Mouse (Mus musculus) heart, embryonic 12.5 days (tissue): ENCODE results near the gene Hoxc12. TPM values are rescaled to one million over a fixed set of nuclear protein-coding genes. Genes with fewer than 3 reads are reported as not detected.

Source experiments
- ATAC-seq: fragments of 200-750 bp; cut with Nextera tagmentation; 2 replicates; pipeline ENCODE4 v1.8.0; 2017; ENCODE audit warnings: moderate TSS enrichment, moderate library complexity; ENCODE audit not compliant: insufficient number of reproducible peaks, low FRiP score
- H3K27ac ChIP-seq: fragments of 300-500 bp; sonication (generic); 2 replicates; pipeline ENCODE4 v1.5.1; 2016; ENCODE audit warnings: mild to moderate bottlenecking, moderate library complexity; ENCODE audit not compliant: poor library complexity, severe bottlenecking
- H3K27me3 ChIP-seq: fragments of 300-500 bp; sonication (generic); replicated peaks from 2 replicates; pipeline ENCODE4 v1.6.1; 2016; ENCODE audit warnings: mild to moderate bottlenecking, moderate library complexity
- H3K36me3 ChIP-seq: fragments of 300-500 bp; sonication (generic); 2 replicates; pipeline ENCODE4 v1.6.1; 2016; ENCODE audit warnings: mild to moderate bottlenecking, moderate library complexity
- H3K4me1 ChIP-seq: fragments of 300-500 bp; sonication (generic); replicated peaks from 2 replicates; pipeline ENCODE4 v1.6.1; 2016; ENCODE audit warnings: mild to moderate bottlenecking
- H3K4me2 ChIP-seq: fragments of 300-500 bp; sonication (generic); 2 replicates; pipeline ENCODE4 v1.6.1; 2016; ENCODE audit warnings: mild to moderate bottlenecking, moderate library complexity
- H3K4me3 ChIP-seq: fragments of 300-500 bp; sonication (generic); 2 replicates; pipeline ENCODE4 v1.5.1; 2016; ENCODE audit warnings: mild to moderate bottlenecking
- H3K9ac ChIP-seq: fragments of 300-500 bp; sonication (generic); 2 replicates; pipeline ENCODE4 v1.6.1; 2016; ENCODE audit warnings: mild to moderate bottlenecking, moderate library complexity
- H3K9me3 ChIP-seq: fragments of 300-500 bp; sonication (generic); replicated peaks from 2 replicates; pipeline ENCODE4 v1.6.1; 2016; ENCODE audit warnings: mild to moderate bottlenecking, moderate library complexity
- WGBS: fragments of 180-500 bp; shearing (Covaris S2); methylation state at CpG from one replicate; pipeline ENCODE4 v1.1.7; 2016; 5-methylcytosine and 5-hydroxymethylcytosine counted together
- polyA plus RNA-seq: library from polyadenylated mRNA; unstranded; fragments of >200 nt; fragmentation: Nextera tagmentation; extraction: Ambion mirVana; gene quantifications from 2 replicates; pipeline ENCODE4 v1.2.1, GENCODE M21; 2016

Gene Hoxc12
- not detected in 2 replicates for polyA plus RNA-seq

DNA sequence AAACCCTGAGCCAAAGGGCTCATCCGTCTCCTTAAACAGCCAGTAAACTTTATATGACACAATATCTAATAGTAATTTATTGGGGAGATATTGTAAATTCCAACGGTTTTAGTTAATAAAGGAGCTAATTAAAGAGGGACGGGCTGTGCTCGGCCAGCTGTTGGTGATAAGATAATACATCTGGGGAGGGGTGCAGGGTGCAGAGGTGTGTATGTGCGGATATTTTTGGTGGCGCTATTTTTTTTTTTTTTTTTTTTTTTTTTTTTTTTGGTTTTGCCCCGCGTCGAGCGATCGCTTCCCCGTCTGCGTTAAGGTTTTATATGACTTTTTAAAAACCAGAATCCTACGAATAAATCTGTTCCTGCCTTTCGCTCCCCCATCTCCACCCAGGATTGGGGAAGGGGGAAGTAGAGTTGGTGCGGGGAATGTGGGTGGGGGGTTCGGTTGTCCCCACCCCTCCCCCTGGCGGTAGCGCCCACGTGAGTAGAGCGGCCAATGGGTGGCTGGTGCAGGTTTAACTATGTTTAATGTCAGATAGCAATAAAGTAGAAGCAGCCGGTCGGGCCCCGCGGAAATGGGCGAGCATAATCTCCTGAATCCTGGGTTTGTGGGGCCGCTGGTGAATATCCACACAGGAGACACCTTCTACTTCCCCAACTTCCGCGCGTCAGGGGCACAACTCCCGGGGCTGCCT is at the start of gene Hoxc12:
Hoxc12 (plus strand) TSS at position 479 of the 694 bp plus-strand sequence.
- no peak within 1 kb of the TSS for H3K4me2 ChIP-seq
- no peaks in the 10 kb centered on the region for H3K9me3 ChIP-seq
- WGBS = 1% methylated on average over 31 of the region's 31 CpGs
- no peaks in the 10 kb centered on the region for H3K36me3 ChIP-seq
- peaks cover 99% of the 10 kb centered on the region for H3K27me3 ChIP-seq
- H3K4me3 ChIP-seq = no peak within 1 kb of the TSS; the same call in 1 of the 2 replicates
- no peak for ATAC-seq
- 0 out of 2 replicates have a peak, but pooled peaks cover 5% of the 10 kb centered on the region for H3K4me1 ChIP-seq
- H3K27ac ChIP-seq = no peak within 1 kb of the TSS
- H3K9ac ChIP-seq = no peak within 1 kb of the TSS

DNA sequence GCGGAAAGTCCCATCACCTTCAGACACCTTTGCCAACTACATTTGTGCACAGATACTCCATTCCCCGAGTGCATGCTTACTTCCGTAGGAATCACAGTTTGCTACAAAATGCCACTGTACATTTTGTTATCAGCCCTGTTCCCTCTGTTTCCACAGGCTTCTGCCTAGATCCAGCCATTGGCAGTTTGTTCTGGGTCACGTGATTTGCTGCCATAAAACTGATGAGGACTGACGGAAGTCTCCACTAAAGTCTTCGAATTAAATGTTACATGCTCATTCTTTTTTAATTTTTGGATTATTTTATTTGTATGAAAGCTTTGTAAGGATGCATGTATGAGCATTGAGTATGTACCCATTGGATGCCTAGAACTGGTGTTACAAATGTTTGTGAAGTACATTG is 41.4 kb upstream of the Hoxc12 start:
- Histone ChIP-seq H3K27me3 (peaks cover 34% of the 10 kb centered on the region), H3K36me3 (no peaks in the 10 kb centered on the region), H3K4me1 (no peaks in the 10 kb centered on the region), H3K9ac (no peak overlapping the region), H3K9me3 (no peaks in the 10 kb centered on the region), H3K27ac (no peak overlapping the region), H3K4me2 (no peak overlapping the region), H3K4me3 (no peak overlapping the region)
- ATAC-seq = no peak
- 78% methylated on average over 6 of the region's 6 CpGs for WGBS

- Histone ChIP-seq H3K27me3 (peaks cover 77% of the 10 kb centered on the region), H3K4me1 (0 out of 2 replicates have a peak, but pooled peaks cover 4% of the 10 kb centered on the region), H3K4me2 (no peak overlapping the region), H3K9me3 (no peaks in the 10 kb centered on the region), H3K4me3 (no peak overlapping the region), H3K27ac (no peak overlapping the region), H3K9ac (no peak overlapping the region), H3K36me3 (no peaks in the 10 kb centered on the region)
- 8% methylated on average over 1 of the region's 1 CpGs for WGBS
- ATAC-seq = no peak; the same call in 1 of the 2 replicates
Observed at GRCm38 (mm10) chr15:102904946-102905345, 31.6 kb upstream of the Hoxc12 start.

DNA sequence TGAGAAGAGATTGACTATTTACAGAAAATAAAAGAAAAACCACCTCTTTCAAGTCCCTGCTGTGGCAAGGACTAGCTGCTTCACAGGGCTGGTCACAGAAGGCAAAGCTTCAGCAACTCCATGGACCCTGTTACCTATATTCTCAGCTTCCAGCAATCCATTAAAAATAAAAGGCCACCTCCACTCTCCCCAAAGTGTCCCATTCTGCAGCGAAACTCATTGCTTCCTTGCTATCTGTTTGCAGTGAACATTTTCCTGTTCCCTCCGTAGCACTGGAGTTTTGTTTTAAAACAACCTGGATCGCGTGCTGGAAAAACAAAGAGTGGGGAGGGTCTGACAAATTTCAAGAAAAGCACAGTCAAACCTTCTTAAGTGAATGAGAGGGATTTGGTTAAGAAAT is 27.0 kb upstream of the Hoxc12 start:
- no peak for ATAC-seq
- Histone ChIP-seq H3K4me1 (0 out of 2 replicates have a peak, but pooled peaks cover 4% of the 10 kb centered on the region), H3K9me3 (no peaks in the 10 kb centered on the region), H3K4me3 (no peak overlapping the region), H3K27ac (no peak overlapping the region), H3K27me3 (peaks cover 87% of the 10 kb centered on the region), H3K36me3 (no peaks in the 10 kb centered on the region), H3K4me2 (no peak overlapping the region), H3K9ac (no peak overlapping the region)
- WGBS = 2% methylated on average over 4 of the region's 4 CpGs

- H3K4me2 ChIP-seq = peak overlapping the region; percentile 2; the same call in 1 of the 2 replicates
- H3K9ac ChIP-seq = no peak overlapping the region
- peaks cover 87% of the 10 kb centered on the region for H3K27me3 ChIP-seq
- H3K4me1 ChIP-seq = 0 out of 2 replicates have a peak, but pooled peaks cover 2% of the 10 kb centered on the region
- no peak for ATAC-seq
- H3K9me3 ChIP-seq = no peaks in the 10 kb centered on the region
- H3K36me3 ChIP-seq = no peaks in the 10 kb centered on the region
- under 1% methylated on average over 18 of the region's 18 CpGs for WGBS
- no peak overlapping the region for H3K4me3 ChIP-seq
- H3K27ac ChIP-seq = no peak overlapping the region
Observed at GRCm38 (mm10) chr15:102910038-102910437, 26.5 kb upstream of the Hoxc12 start.

DNA sequence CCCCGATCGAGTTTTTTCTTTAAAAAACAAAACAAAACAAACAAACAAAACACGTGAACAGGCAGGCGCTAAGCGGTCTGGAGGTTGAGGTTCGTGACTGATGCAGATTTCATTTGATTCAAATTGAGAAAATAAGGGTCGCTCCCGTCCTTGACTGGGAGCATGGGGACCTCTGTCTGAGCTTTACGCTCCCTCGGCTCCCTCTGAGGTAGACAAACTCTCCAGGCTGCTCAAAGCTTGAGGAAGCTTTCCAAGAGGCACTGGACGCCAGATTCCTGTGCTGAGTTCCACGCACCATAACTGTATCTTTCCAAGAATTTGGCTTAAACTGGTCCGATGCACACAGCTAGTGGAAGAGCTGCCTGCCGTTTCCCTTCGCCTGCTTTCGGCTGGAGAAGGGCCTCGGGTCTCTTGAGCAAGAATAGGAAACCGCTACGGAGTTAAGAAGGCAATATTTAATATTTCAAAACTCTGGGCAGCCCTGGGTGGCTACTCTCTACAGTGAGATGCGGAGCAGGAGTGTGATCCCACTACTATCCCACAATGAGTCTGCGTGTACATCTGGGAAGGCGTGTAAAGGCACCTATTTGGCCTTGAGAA is 26.0 kb upstream of the Hoxc12 start:
- H3K4me2 ChIP-seq = peak overlapping the region; percentile 2; the same call in 1 of the 2 replicates

DNA sequence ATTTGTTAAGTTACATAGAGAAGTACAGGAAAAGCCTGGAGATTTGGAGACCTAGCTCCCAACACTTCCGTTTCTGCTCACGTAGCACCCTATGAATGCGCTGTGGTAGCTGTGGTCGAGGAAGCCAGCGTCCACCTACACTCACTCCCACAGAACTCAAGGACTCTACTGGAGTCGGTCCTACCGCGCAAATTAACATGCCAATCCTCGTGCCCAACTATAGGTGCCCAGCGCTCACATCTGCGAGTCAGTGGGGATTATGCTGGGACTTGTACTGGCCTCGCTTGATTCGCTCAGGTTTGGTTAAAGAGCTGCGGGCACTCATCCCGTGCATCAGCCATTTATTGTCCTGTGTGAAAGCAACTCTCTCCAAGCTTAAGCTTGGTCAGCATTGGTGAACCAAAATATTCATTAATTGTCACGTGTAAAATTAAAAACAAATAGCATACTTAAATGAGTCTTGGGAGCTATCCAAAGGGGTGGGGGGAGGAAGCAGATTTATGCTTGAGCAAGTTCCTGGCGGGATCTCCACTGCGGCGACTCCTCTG is 23.4 kb upstream of the Hoxc12 start:
- H3K36me3 ChIP-seq = no peaks in the 10 kb centered on the region
- H3K4me2 ChIP-seq = no peak overlapping the region
- 1% methylated on average over 19 of the region's 19 CpGs for WGBS
- no peak overlapping the region for H3K27ac ChIP-seq
- ATAC-seq = no peak
- H3K9ac ChIP-seq = no peak overlapping the region
- no peaks in the 10 kb centered on the region for H3K4me1 ChIP-seq
- no peaks in the 10 kb centered on the region for H3K9me3 ChIP-seq
- H3K27me3 ChIP-seq = peaks cover 86% of the 10 kb centered on the region
- no peak overlapping the region for H3K4me3 ChIP-seq

More for the DNA sequence above, 26.0 kb upstream of the Hoxc12 start:
- Histone ChIP-seq H3K27ac (no peak overlapping the region), H3K9me3 (no peaks in the 10 kb centered on the region), H3K36me3 (no peaks in the 10 kb centered on the region), H3K9ac (no peak overlapping the region), H3K4me1 (no peaks in the 10 kb centered on the region), H3K27me3 (peaks cover 84% of the 10 kb centered on the region), H3K4me3 (no peak overlapping the region)
- 1% methylated on average over 22 of the region's 22 CpGs for WGBS
- no peak for ATAC-seq

DNA sequence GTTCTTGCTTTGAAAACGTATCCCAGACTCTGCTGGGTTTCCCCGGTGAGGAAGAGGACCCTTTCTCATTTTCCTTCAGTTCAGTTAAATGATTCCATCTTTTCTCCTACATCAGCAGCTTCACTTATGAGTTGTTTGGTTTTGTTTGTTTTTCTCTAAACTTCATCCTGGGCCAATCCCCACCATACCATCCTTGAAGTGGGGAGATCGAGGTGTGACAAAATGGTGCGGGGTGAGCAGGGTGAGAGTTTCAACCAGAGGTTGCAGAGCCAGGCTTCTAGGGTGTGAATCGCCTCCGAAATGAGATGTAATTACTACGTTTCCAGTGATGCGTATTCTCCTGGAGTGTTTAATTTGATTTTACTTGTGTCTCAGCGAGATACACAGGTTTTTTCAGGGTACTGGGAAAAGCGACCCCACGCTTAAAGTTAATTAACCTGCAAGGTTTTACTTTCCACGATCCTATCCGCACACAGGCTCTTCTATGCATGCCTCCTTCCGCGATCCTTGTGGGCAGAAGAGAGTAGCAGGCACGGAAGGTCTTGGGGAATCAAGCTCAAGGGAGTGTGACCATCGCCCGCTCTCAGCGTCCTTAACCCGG is 18.5 kb upstream of the Hoxc12 start:
- Histone ChIP-seq H3K27ac (no peak overlapping the region), H3K36me3 (no peaks in the 10 kb centered on the region), H3K4me2 (no peak overlapping the region), H3K27me3 (peaks cover 91% of the 10 kb centered on the region), H3K9ac (no peak overlapping the region), H3K9me3 (no peaks in the 10 kb centered on the region), H3K4me3 (no peak overlapping the region), H3K4me1 (peaks cover 9% of the 10 kb centered on the region)
- no peak for ATAC-seq
- 2% methylated on average over 20 of the region's 20 CpGs for WGBS

DNA sequence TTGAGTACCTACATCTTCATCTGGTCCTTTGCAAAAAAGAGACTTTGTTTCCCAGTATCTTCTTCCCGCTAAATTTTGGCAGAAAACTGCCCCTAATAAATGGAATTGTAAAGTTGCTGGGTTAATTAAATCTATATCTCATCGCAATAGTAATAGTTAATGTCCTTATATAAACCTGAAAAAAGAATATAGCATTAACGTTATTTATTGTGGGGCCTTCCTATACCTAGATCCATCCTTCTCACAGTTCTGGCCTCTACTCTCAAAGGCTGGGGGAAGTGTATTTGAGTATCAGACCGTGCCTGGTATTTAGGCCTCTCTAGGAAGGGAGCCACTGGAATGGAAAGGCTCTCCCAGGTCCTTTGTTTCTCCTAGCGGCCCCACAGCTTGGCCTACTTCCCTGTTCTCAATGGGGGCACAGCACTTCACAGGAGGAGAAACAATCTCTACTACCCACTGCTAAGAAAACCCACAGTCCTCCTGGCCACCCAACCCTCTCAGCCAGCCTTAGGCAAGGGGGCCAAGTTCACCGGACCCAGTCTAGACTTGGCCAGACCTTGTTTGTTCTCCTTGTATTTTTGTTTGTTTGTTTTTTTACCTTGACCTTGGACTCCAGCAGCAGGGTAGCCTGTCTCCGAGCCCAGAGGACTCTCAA is 17.8 kb upstream of the Hoxc12 start:
- WGBS = 2% methylated on average over 7 of the region's 7 CpGs
- no peak for ATAC-seq

GRCm38 (mm10) chr15:102919336-102920180 is 17.0 kb upstream of the Hoxc12 start:
- peaks cover 96% of the 10 kb centered on the region for H3K27me3 ChIP-seq

More for the DNA sequence above, 17.8 kb upstream of the Hoxc12 start:
- H3K4me2 ChIP-seq = no peak overlapping the region
- H3K9me3 ChIP-seq = no peaks in the 10 kb centered on the region
- H3K4me1 ChIP-seq = peaks cover 9% of the 10 kb centered on the region
- no peak overlapping the region for H3K4me3 ChIP-seq
- H3K27me3 ChIP-seq = peaks cover 92% of the 10 kb centered on the region
- H3K9ac ChIP-seq = no peak overlapping the region
- H3K36me3 ChIP-seq = no peaks in the 10 kb centered on the region
- no peak overlapping the region for H3K27ac ChIP-seq

More at GRCm38 (mm10) chr15:102919336-102920180, 17.0 kb upstream of the Hoxc12 start:
- no peaks in the 10 kb centered on the region for H3K36me3 ChIP-seq
- no peak for ATAC-seq
- H3K4me3 ChIP-seq = no peak overlapping the region
- H3K9ac ChIP-seq = no peak overlapping the region
- no peak overlapping the region for H3K27ac ChIP-seq
- peaks cover 9% of the 10 kb centered on the region for H3K4me1 ChIP-seq
- 4% methylated on average over 12 of the region's 12 CpGs for WGBS
- H3K4me2 ChIP-seq = no peak overlapping the region
- no peaks in the 10 kb centered on the region for H3K9me3 ChIP-seq
